Mouse (Mus musculus): Measurements from ENCODE around the gene Ccnjl. TPM values are rescaled to one million over a fixed set of nuclear protein-coding genes. Genes with fewer than 3 reads are reported as not detected.

The Ccnjl gene
- polyA plus RNA-seq, 1 experiment from 2014 or later = 20.9 TPM

GRCm38 (mm10) chr11:43552675-43553074, 24.1 kb downstream of the Ccnjl start:
- H3K36me3 ChIP-seq = peaks cover 13% of the 10 kb centered on the region
- WGBS = 80% methylated on average over 6 of the region's 6 CpGs
- no peak overlapping the region for H3K4me2 ChIP-seq
- no peak overlapping the region for H3K4me3 ChIP-seq
- H3K27ac ChIP-seq (replicated peaks) = no peak overlapping the region
- no peaks in the 10 kb centered on the region for H3K27me3 ChIP-seq
- peaks cover 24% of the 10 kb centered on the region for H3K4me1 ChIP-seq (replicated peaks)
- ATAC-seq (ENCODE audit: low read depth) = no peak
- no peak overlapping the region for H3K9ac ChIP-seq
- H3K9me3 ChIP-seq = no peaks in the 10 kb centered on the region

GRCm38 (mm10) chr11:43556538-43556937, 28.0 kb downstream of the Ccnjl start:
- no peak overlapping the region for H3K9ac ChIP-seq
- peaks cover 8% of the 10 kb centered on the region for H3K4me1 ChIP-seq (replicated peaks)
- WGBS = 89% methylated on average over 11 of the region's 11 CpGs
- H3K9me3 ChIP-seq = no peaks in the 10 kb centered on the region
- no peak for ATAC-seq (ENCODE audit: low read depth)
- no peak overlapping the region for H3K4me3 ChIP-seq
- no peak overlapping the region for H3K4me2 ChIP-seq
- H3K27me3 ChIP-seq = no peaks in the 10 kb centered on the region
- H3K27ac ChIP-seq (replicated peaks) = no peak overlapping the region
- H3K36me3 ChIP-seq = peaks cover 27% of the 10 kb centered on the region

- Histone ChIP-seq H3K9me3 (no peaks in the 10 kb centered on the region), H3K36me3 (peaks cover 27% of the 10 kb centered on the region), H3K4me2 (no peak overlapping the region), H3K27me3 (no peaks in the 10 kb centered on the region), H3K9ac (no peak overlapping the region), H3K27ac (replicated peaks) (peak overlapping the region; percentile 74), H3K4me1 (replicated peaks) (peaks cover 18% of the 10 kb centered on the region), H3K4me3 (no peak overlapping the region)
- 0 out of 2 replicates have a peak, but pooled peaks have one; percentile 26 for ATAC-seq (ENCODE audit: low read depth)
- WGBS = 18% methylated on average over 5 of the region's 6 CpGs
These were observed 31.1 kb downstream of the Ccnjl start for GRCm38 (mm10) chr11:43559515-43560292.

GRCm38 (mm10) chr11:43563654-43564244, 35.2 kb downstream of the Ccnjl start:
- H3K27ac ChIP-seq (replicated peaks) = peak overlapping the region; percentile 73

GRCm38 (mm10) chr11:43565414-43565813, 36.8 kb downstream of the Ccnjl start:
- 32% methylated on average over 2 of the region's 2 CpGs for WGBS
- H3K27ac ChIP-seq (replicated peaks) = peak overlapping the region; percentile 18; the same call in 1 of the 2 replicates
- 0 out of 2 replicates have a peak overlapping the region, but pooled peaks have one; percentile 26 for H3K9ac ChIP-seq
- H3K4me1 ChIP-seq (replicated peaks) = peaks cover 50% of the 10 kb centered on the region
- no peak overlapping the region for H3K4me3 ChIP-seq
- H3K9me3 ChIP-seq = no peaks in the 10 kb centered on the region
- no peaks in the 10 kb centered on the region for H3K36me3 ChIP-seq
- H3K4me2 ChIP-seq = no peak overlapping the region
- no peak for ATAC-seq (ENCODE audit: low read depth)
- no peaks in the 10 kb centered on the region for H3K27me3 ChIP-seq

More at GRCm38 (mm10) chr11:43563654-43564244, 35.2 kb downstream of the Ccnjl start:
- Histone ChIP-seq H3K4me3 (no peak overlapping the region), H3K4me1 (replicated peaks) (peaks cover 43% of the 10 kb centered on the region), H3K9ac (no peak overlapping the region), H3K4me2 (no peak overlapping the region), H3K27me3 (no peaks in the 10 kb centered on the region), H3K9me3 (no peaks in the 10 kb centered on the region), H3K36me3 (peaks cover 3% of the 10 kb centered on the region)
- peak; percentile 48; the same call in 1 of the 2 replicates for ATAC-seq (ENCODE audit: low read depth)
- 67% methylated on average over 10 of the region's 10 CpGs for whole genome bisulfite sequencing

- 0 out of 2 replicates have a peak overlapping the region, but pooled peaks have one; percentile 26 for H3K9ac ChIP-seq
- H3K9me3 ChIP-seq = no peaks in the 10 kb centered on the region
- H3K4me3 ChIP-seq = no peak overlapping the region
- no peaks in the 10 kb centered on the region for H3K36me3 ChIP-seq
- H3K27me3 ChIP-seq = no peaks in the 10 kb centered on the region
- WGBS = 18% methylated on average over 8 of the region's 8 CpGs
- H3K4me1 ChIP-seq (replicated peaks) = peaks cover 53% of the 10 kb centered on the region
- H3K4me2 ChIP-seq = no peak overlapping the region
- H3K27ac ChIP-seq (replicated peaks) = peak overlapping the region; percentile 18
- no peak for ATAC-seq (ENCODE audit: low read depth)
These were observed 37.3 kb downstream of the Ccnjl start for GRCm38 (mm10) chr11:43565852-43566251.

- peaks cover 58% of the 10 kb centered on the region for H3K4me1 ChIP-seq (replicated peaks)
- ATAC-seq (ENCODE audit: low read depth) = no peak
- H3K27ac ChIP-seq (replicated peaks) = peak overlapping the region; percentile 67
- no peaks in the 10 kb centered on the region for H3K27me3 ChIP-seq
- no peak overlapping the region for H3K9ac ChIP-seq
- no peaks in the 10 kb centered on the region for H3K9me3 ChIP-seq
- 80% methylated on average over 5 of the region's 5 CpGs for WGBS
- no peak overlapping the region for H3K4me3 ChIP-seq
- no peak overlapping the region for H3K4me2 ChIP-seq
- no peaks in the 10 kb centered on the region for H3K36me3 ChIP-seq
These were observed 38.1 kb downstream of the Ccnjl start for GRCm38 (mm10) chr11:43566696-43567095.

- no peaks in the 10 kb centered on the region for H3K36me3 ChIP-seq
- H3K4me3 ChIP-seq = no peak overlapping the region
- H3K9me3 ChIP-seq = no peaks in the 10 kb centered on the region
- peaks cover 58% of the 10 kb centered on the region for H3K4me1 ChIP-seq (replicated peaks)
- H3K9ac ChIP-seq = no peak overlapping the region
- ATAC-seq (ENCODE audit: low read depth) = no peak
- no peak overlapping the region for H3K27ac ChIP-seq (replicated peaks)
- no peaks in the 10 kb centered on the region for H3K27me3 ChIP-seq
- WGBS = 73% methylated on average over 5 of the region's 5 CpGs
- no peak overlapping the region for H3K4me2 ChIP-seq
These were observed 39.7 kb downstream of the Ccnjl start for GRCm38 (mm10) chr11:43568263-43568662.

- H3K9ac ChIP-seq = no peak overlapping the region
- no peak overlapping the region for H3K4me2 ChIP-seq
- H3K36me3 ChIP-seq = no peaks in the 10 kb centered on the region
- peak overlapping the region; percentile 73 for H3K27ac ChIP-seq (replicated peaks)
- no peaks in the 10 kb centered on the region for H3K27me3 ChIP-seq
- no peak overlapping the region for H3K4me3 ChIP-seq
- peaks cover 53% of the 10 kb centered on the region for H3K4me1 ChIP-seq (replicated peaks)
- 84% methylated on average over 5 of the region's 5 CpGs for WGBS
- no peaks in the 10 kb centered on the region for H3K9me3 ChIP-seq
- no peak for ATAC-seq (ENCODE audit: low read depth)
These were observed 40.6 kb downstream of the Ccnjl start for GRCm38 (mm10) chr11:43569188-43569587.

- no peaks in the 10 kb centered on the region for H3K9me3 ChIP-seq
- no peak overlapping the region for H3K4me3 ChIP-seq
- peak overlapping the region; percentile 73 for H3K27ac ChIP-seq (replicated peaks)
- no peak overlapping the region for H3K9ac ChIP-seq
- ATAC-seq (ENCODE audit: low read depth) = peak; percentile 41; the same call in 1 of the 2 replicates
- H3K4me2 ChIP-seq = no peak overlapping the region
- H3K4me1 ChIP-seq (replicated peaks) = peaks cover 49% of the 10 kb centered on the region
- no peaks in the 10 kb centered on the region for H3K36me3 ChIP-seq
- H3K27me3 ChIP-seq = no peaks in the 10 kb centered on the region
- WGBS = 70% methylated on average over 11 of the region's 11 CpGs
These were observed 41.0 kb downstream of the Ccnjl start for GRCm38 (mm10) chr11:43569595-43569994.

- Histone ChIP-seq H3K36me3 (peaks cover 10% of the 10 kb centered on the region), H3K4me1 (replicated peaks) (peaks cover 36% of the 10 kb centered on the region), H3K4me3 (no peak overlapping the region), H3K27ac (replicated peaks) (peak overlapping the region; percentile 90), H3K9me3 (no peaks in the 10 kb centered on the region), H3K4me2 (peak overlapping the region; percentile 24; the same call in 1 of the 2 replicates), H3K9ac (peak overlapping the region; percentile 56), H3K27me3 (no peaks in the 10 kb centered on the region)
- ATAC-seq (ENCODE audit: low read depth) = no peak
- WGBS = 21% methylated on average over 3 of the region's 3 CpGs
These were observed 46.4 kb downstream of the Ccnjl start for GRCm38 (mm10) chr11:43575061-43575375.

- peak overlapping the region; percentile 56 for H3K9ac ChIP-seq
- WGBS = 9% methylated on average over 9 of the region's 9 CpGs
- H3K9me3 ChIP-seq = no peaks in the 10 kb centered on the region
These were observed 47.0 kb downstream of the Ccnjl start for GRCm38 (mm10) chr11:43575376-43576151.

More at GRCm38 (mm10) chr11:43575376-43576151, 47.0 kb downstream of the Ccnjl start:
- peaks cover 31% of the 10 kb centered on the region for H3K4me1 ChIP-seq (replicated peaks)
- H3K27me3 ChIP-seq = no peaks in the 10 kb centered on the region
- peak; percentile 75 for ATAC-seq (ENCODE audit: low read depth)
- no peak overlapping the region for H3K4me3 ChIP-seq
- H3K4me2 ChIP-seq = peak overlapping the region; percentile 24
- peaks cover 14% of the 10 kb centered on the region for H3K36me3 ChIP-seq
- H3K27ac ChIP-seq (replicated peaks) = peak overlapping the region; percentile 90

Measured in neural tube, embryonic 13.5 days (tissue).